Mouse (Mus musculus): ENCODE measurements at regions not wholly inside any gene's neighbourhood (a gene's known extent, or its start where the extent isn't known, plus 50 kb on each side); places are given as distances from the start of the nearest gene placed in this dataset.

GRCm38 (mm10) chr10:96370547-96371320 lies 234.3 kb downstream of the Gm5426 start:
- no peak for DNase-seq (ENCODE audit: extremely low read depth, low read depth)

GRCm38 (mm10) chr10:96371321-96371653 lies 234.9 kb downstream of the Gm5426 start:
- no peak for DNase-seq (ENCODE audit: extremely low read depth, low read depth)

GRCm38 (mm10) chr10:96372616-96373346 lies 236.4 kb downstream of the Gm5426 start:
- DNase-seq (ENCODE audit: extremely low read depth, low read depth) = no peak

GRCm38 (mm10) chr10:96373481-96373880 lies 237.1 kb downstream of the Gm5426 start:
- DNase-seq (ENCODE audit: extremely low read depth, low read depth) = no peak

GRCm38 (mm10) chr10:96374293-96375069 lies 238.1 kb downstream of the Gm5426 start:
- DNase-seq (ENCODE audit: extremely low read depth, low read depth) = peak; percentile 64

- no peak for DNase-seq (ENCODE audit: extremely low read depth, low read depth)
These were observed 238.7 kb downstream of the Gm5426 start for GRCm38 (mm10) chr10:96375070-96375447.

- DNase-seq (ENCODE audit: extremely low read depth, low read depth) = no peak
These were observed 239.3 kb upstream of the Btg1 start for GRCm38 (mm10) chr10:96377549-96377948.

GRCm38 (mm10) chr10:96379016-96379771 lies 237.6 kb upstream of the Btg1 start:
- DNase-seq (ENCODE audit: extremely low read depth, low read depth) = no peak

- no peak for DNase-seq (ENCODE audit: extremely low read depth, low read depth)
These were observed 235.1 kb upstream of the Btg1 start for GRCm38 (mm10) chr10:96381664-96382063.

- DNase-seq (ENCODE audit: extremely low read depth, low read depth) = no peak
These were observed 225.1 kb upstream of the Btg1 start for GRCm38 (mm10) chr10:96391748-96392147.

GRCm38 (mm10) chr10:96392836-96393235 lies 224.0 kb upstream of the Btg1 start:
- DNase-seq (ENCODE audit: extremely low read depth, low read depth) = no peak

- DNase-seq (ENCODE audit: extremely low read depth, low read depth) = no peak
These were observed 222.6 kb upstream of the Btg1 start for GRCm38 (mm10) chr10:96394210-96394609.

- no peak for DNase-seq (ENCODE audit: extremely low read depth, low read depth)
These were observed 221.8 kb upstream of the Btg1 start for GRCm38 (mm10) chr10:96395017-96395416.

GRCm38 (mm10) chr10:96397931-96398561 lies 218.8 kb upstream of the Btg1 start:
- no peak for DNase-seq (ENCODE audit: extremely low read depth, low read depth)

GRCm38 (mm10) chr10:96398562-96399288 lies 218.1 kb upstream of the Btg1 start:
- DNase-seq (ENCODE audit: extremely low read depth, low read depth) = no peak

GRCm38 (mm10) chr10:96399636-96400400 lies 217.0 kb upstream of the Btg1 start:
- no peak for DNase-seq (ENCODE audit: extremely low read depth, low read depth)

- DNase-seq (ENCODE audit: extremely low read depth, low read depth) = no peak
These were observed 216.0 kb upstream of the Btg1 start for GRCm38 (mm10) chr10:96400793-96401192.

GRCm38 (mm10) chr10:96406306-96406705 lies 210.5 kb upstream of the Btg1 start:
- no peak for DNase-seq (ENCODE audit: extremely low read depth, low read depth)

GRCm38 (mm10) chr10:96407846-96408245 lies 209.0 kb upstream of the Btg1 start:
- DNase-seq (ENCODE audit: extremely low read depth, low read depth) = no peak
